Comparison of ENCODE assay signal across 11 mouse cellular contexts in the genomic region with DNA sequence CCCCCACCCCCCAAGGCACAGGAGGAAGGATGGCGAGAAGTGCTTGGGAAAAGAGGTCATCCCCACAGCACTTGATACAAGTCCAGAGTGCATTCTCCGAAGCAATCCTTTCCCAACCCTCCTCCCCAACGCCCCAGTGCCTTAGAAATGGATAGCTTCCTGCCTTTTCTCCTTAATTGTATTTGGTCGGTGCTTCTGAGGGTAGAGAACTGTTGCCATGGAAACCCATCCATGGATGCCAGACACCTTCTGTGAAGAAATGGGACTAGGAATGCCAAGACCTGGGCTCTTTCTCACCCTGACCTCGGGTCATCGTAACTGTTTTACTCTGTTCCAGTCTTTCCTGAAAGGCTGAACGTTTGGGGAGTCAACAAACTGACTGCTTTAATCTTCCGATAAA. TPM values are rescaled to one million over a fixed set of nuclear protein-coding genes. Genes with fewer than 3 reads are reported as not detected.
A peak's percentile ranks its signal among the peaks of the same experiment; 100 is the strongest.
DNase-seq lines count a peak whose midpoint lies in the region; ATAC-seq lines count a peak whose summit lies in the region.
"Had no signal": no experiment of that assay in that cellular context is flagged by ENCODE, and none has a peak within 500 bp of the region (broad histone marks: within the 10 kb centered on the region; RNA-seq: fewer than 3 reads in every experiment).

No protein-coding gene starts in this region.

- peaks cover 83% of the 10 kb centered on the region for H3K4me1 ChIP-seq in hindbrain, embryonic 13.5 days (replicated peaks)
- H3K4me1 ChIP-seq in midbrain, embryonic 15.5 days, result peaks cover 70% of the 10 kb centered on the region

- no peaks in the 10 kb centered on the region for H3K27me3 ChIP-seq in hindbrain, embryonic 13.5 days
- no peaks in the 10 kb centered on the region for H3K27me3 ChIP-seq in midbrain, embryonic 15.5 days (replicated peaks)
- H3K27me3 ChIP-seq: embryonic facial prominence, embryonic 13.5 days; heart, embryonic 15.5 days had no signal

- H3K4me3 ChIP-seq in hindbrain, embryonic 13.5 days, result peak overlapping the region; percentile 71
- H3K4me3 ChIP-seq in midbrain, embryonic 15.5 days, result peak overlapping the region; percentile 84
- H3K4me3 ChIP-seq: embryonic facial prominence, embryonic 13.5 days; heart, embryonic 15.5 days; limb, embryonic 12.5 days had no signal

- no peaks in the 10 kb centered on the region for H3K9me3 ChIP-seq in hindbrain, embryonic 13.5 days
- no peaks in the 10 kb centered on the region for H3K9me3 ChIP-seq in midbrain, embryonic 15.5 days
- H3K9me3 ChIP-seq: embryonic facial prominence, embryonic 13.5 days; heart, embryonic 15.5 days; limb, embryonic 12.5 days had no signal

- peaks cover 7% of the 10 kb centered on the region for H3K36me3 ChIP-seq in hindbrain, embryonic 13.5 days
- 0 out of 2 replicates have a peak, but pooled peaks cover 3% of the 10 kb centered on the region for H3K36me3 ChIP-seq in midbrain, embryonic 15.5 days (replicated peaks)
- H3K36me3 ChIP-seq: heart, embryonic 15.5 days; limb, embryonic 12.5 days had no signal

- peak overlapping the region; percentile 92 for H3K9ac ChIP-seq in hindbrain, embryonic 13.5 days
- 0 out of 2 replicates have a peak overlapping the region, but pooled peaks have one; percentile 8 for H3K9ac ChIP-seq in midbrain, embryonic 15.5 days
- H3K9ac ChIP-seq: embryonic facial prominence, embryonic 13.5 days; heart, embryonic 15.5 days had no signal

- WGBS in hindbrain, embryonic 13.5 days, result 11% methylated on average over 8 of the region's 8 CpGs
- WGBS in midbrain, embryonic 15.5 days, result 9% methylated on average over 8 of the region's 8 CpGs

- H3K27ac ChIP-seq in hindbrain, embryonic 13.5 days, result peak overlapping the region; percentile 48; the same call in 1 of the 2 replicates
- no peak overlapping the region; the same call in 1 of the 2 replicates for H3K27ac ChIP-seq in midbrain, embryonic 15.5 days
- H3K27ac ChIP-seq: embryonic facial prominence, embryonic 13.5 days; heart, embryonic 15.5 days had no signal

- H3K4me2 ChIP-seq in hindbrain, embryonic 13.5 days, result peak overlapping the region; percentile 89
- peak overlapping the region; percentile 75 for H3K4me2 ChIP-seq in midbrain, embryonic 15.5 days
- H3K4me2 ChIP-seq: heart, embryonic 15.5 days had no signal

- peak; percentile 78 for DNase-seq in R1 (ENCODE audit: low read depth, low spot score)
- peak; percentile 56 for DNase-seq in embryo, embryonic 11 days
- DNase-seq in adrenal gland, adult 18-20 months (ENCODE audit: low spot score in 2 of 2), result no peak
- DNase-seq in adrenal gland, postnatal 10 days, result no peak
- DNase-seq in layer of hippocampus, postnatal 25 days (ENCODE audit: extremely low spot score in 1 of 2, low spot score in 1 of 2), result no peak

- ATAC-seq in hindbrain, embryonic 13.5 days (ENCODE audit: low FRiP score), result no peak
- no peak for ATAC-seq in midbrain, embryonic 15.5 days (replicated peaks)
- ATAC-seq: intestine, embryonic 16.5 days had no signal

RNA-seq across cellular contexts. Expression of a gene that starts 26.1 kb away (rescaled TPM):
- 42.3 and 42.6 TPM in 2 replicates for polyA plus RNA-seq in hindbrain, embryonic 13.5 days (2015; fragmentation: Nextera tagmentation; extraction: Ambion mirVana)
- polyA plus RNA-seq in midbrain, embryonic 15.5 days (2015; fragmentation: Nextera tagmentation; extraction: Ambion mirVana), result 52.6 and 59.4 TPM in 2 replicates
- total RNA-seq in adrenal gland, adult 18-20 months (2021), result 10 to 100 TPM; 11.2 to 15.3 TPM
- total RNA-seq in adrenal gland, postnatal 10 days (2021), result 10 to 100 TPM; 20.8 to 35.2 TPM
- 10 to 100 TPM; 64.2 to 96.4 TPM for total RNA-seq in layer of hippocampus, postnatal 25 days (2021)

Comparison
In these comparisons a context has a peak if more than half of its experiments do, and no peak if none do; other contexts are left out.
1. DNase-seq: peak in R1 (single experiment) and embryo, embryonic 11 days (single experiment); none in adrenal gland, adult 18-20 months (0 of 2), adrenal gland, postnatal 10 days (single experiment) and layer of hippocampus, postnatal 25 days (0 of 2).